Mouse (Mus musculus) urinary bladder, postnatal 25 days (tissue): ENCODE measurements at regions not wholly inside any gene's neighbourhood (a gene's known extent, or its start where the extent isn't known, plus 50 kb on each side); places are given as distances from the start of the nearest gene placed in this dataset.
A peak's percentile ranks its signal among the peaks of the same experiment; 100 is the strongest.

Experiments used
- DNase-seq: peaks from one replicate; pipeline ENCODE4 v3.0.0; 2022; ENCODE audit warnings: low spot score

DNA sequence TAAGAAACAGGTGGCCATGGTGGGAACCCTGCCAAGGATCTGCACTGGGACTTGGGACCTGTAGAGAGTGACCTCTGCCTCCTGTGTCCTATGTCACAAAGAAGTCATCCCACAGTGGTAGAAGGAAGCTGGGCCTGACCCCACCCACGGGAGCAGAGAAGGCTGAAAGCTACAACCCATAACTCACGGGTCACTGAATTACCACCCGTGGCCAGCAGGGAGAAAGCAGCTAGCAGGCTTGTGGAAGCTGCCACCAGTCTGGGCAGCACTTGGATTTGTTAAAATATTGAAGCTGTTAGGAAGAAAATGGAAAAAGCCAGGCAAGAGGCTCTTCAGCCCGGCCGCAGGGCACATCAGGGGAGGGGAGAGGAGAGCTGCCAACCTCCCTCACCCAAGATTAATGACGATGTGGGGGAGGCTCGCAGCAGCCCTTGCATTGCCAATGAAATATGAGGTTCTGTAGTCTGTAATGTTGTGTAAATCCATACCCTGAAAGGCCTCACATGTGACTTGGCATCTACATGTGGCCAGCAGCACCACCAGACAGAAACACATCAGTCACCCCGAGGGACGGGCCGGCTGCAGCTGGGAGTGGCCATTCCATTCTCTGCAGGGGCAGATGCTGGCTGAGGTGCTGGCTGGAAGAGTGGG, 94.5 kb downstream of the Olfm1 start:
- no peak for DNase-seq

DNA sequence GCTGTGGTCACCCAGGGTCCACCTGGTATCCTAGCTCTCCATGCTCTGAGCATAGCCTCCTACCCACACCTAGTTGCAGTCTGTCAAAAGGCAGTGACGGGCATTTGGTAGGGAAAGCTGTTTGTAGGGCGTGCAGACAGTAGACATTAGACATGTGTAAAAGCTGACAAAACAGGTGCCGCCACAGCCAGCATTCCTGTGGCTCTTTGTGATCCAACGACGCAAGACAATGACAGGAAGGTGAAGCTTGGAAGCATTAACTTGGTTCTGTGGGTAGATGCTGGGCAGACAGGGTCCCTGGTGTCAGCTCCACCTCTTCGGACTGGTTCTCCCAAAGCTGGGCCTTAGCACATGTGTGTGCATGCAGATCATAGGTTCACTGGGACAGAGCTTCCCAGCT, 96.5 kb downstream of the Olfm1 start:
- no peak for DNase-seq

DNA sequence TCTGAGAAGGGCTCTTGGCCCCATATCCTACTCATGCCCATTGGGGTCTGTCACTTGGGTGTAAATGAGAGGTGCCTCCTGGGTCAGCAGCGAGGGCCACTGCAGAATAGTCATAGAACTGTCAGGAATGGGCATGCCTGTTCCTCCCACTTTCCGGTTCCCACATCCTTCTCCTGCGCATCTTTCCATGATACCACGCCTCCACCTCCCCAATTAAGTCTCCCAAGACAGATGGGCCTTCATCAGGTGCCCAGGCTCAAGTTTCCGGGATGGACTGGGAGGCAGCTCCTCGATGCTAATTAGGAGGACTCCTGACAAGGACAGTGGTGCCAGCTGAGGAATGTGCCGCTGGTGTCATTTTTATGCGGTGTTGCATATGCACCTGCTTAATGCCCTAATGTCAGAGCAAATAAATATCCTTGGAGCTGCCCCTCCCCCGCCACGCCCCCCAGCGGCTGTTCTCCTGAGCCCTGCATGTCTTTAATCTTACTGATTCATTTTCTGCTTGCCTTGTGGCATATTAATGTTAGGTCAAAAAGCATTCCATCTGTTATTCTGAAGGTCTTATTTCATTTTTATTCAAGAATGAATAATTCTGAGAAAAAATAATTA, 97.2 kb downstream of the Olfm1 start:
- DNase-seq: no peak

GRCm38 (mm10) chr2:28294509-28294908, 101.7 kb downstream of the Olfm1 start:
- no peak for DNase-seq

DNA sequence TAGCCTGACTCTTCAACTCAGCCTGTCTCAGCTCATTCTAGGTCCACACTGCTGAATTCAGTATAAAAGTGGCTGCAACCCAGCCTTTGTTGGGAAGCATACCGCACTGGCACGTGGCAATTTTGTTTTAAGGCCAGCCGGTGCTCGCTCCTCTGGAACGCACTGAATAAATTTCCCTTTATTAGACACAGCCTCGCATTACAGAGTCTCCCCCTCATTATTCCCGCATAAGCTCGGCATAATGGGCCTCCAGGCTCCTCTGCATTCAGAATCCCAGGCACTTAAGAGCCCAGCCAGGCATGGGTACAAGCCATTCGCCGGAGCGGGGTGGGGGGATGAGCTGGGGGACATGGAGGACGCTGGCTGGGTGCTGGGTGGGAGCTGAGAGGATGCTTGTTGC, 103.4 kb downstream of the Olfm1 start:
- DNase-seq: no peak

DNA sequence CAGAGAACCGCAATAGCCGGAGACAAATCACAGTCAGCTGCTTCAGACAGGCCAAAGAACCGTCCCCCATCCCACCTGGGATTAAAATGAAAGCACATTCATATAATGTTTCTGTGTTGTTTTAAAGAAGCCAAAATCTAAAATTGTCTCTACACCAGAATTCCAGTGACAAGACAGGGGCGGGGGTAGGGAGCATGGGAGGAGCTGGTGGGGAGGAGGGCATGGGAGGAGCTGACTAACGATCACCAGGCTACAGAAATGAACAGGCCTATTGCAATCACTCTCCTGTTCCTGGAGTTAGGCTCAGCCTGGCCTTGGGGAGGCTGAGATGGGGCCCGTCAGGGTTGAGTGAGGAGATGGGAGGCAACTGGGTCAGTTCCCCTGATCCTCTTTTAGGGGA, 105.9 kb downstream of the Olfm1 start:
- no peak for DNase-seq

- DNase-seq: no peak
Observed at GRCm38 (mm10) chr2:28299346-28299745, 106.6 kb downstream of the Olfm1 start.

DNA sequence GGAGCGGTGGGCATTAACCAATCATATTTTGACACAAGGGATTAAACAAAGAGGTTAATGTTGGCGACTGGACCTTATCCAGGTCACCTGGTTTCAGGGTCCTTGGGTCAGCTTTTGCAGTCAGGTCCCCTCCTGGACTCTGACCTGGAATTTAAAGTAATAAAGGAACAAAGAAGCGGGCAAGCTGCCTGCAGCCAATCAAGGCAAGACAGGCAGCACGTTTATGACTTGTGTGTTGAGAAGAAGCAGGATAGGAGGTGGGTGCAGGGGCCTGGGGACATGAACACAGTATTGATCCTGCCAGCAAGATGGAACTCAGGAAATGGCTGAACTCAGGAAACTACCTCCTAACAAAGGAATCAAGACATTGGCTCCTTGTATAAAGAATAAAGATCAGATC, 108.5 kb downstream of the Olfm1 start:
- no peak for DNase-seq

- DNase-seq: no peak
Observed at GRCm38 (mm10) chr2:28303936-28304335, 111.1 kb downstream of the Olfm1 start.

GRCm38 (mm10) chr2:28304712-28305111, 111.9 kb downstream of the Olfm1 start:
- DNase-seq: peak; percentile 65

DNA sequence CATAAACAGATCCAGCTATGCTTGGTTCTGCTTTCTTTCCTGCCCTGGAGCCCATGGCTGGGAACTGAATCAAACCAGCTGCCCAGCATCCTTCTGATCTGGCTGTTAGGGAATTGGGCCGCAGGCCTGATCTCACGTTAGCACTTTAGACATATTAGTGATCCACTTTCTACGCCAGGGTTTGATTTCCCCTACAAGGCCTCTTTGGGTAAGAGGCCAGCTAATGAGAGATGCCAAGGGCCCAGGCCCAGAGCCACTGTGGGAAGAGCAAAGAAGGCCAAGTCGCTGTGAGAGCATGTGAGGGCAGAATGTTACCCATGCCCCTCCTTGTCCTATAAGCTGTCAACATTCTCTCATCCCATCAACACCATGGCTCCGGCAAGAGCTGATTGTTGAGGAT, 116.3 kb downstream of the Olfm1 start:
- no peak for DNase-seq

DNA sequence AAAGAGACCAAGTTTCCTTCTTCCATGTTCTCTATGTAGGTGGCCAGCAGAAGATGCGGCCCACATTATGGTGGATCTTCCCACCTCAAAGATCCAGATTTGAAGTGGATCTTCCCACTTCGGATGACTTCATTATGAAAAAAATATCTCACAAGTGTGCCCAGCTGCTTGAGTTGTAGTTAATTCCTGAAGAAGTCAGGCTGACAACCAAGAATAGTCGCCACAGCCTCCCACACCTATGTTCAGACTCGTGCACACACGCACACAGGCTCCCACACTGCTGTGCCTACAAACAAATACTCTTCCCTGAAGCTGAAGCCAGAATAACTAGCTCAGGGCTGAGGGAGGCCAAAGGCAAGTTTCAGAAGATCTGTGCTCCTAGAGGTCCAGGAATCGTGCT, 119.4 kb downstream of the Olfm1 start:
- DNase-seq: no peak

DNA sequence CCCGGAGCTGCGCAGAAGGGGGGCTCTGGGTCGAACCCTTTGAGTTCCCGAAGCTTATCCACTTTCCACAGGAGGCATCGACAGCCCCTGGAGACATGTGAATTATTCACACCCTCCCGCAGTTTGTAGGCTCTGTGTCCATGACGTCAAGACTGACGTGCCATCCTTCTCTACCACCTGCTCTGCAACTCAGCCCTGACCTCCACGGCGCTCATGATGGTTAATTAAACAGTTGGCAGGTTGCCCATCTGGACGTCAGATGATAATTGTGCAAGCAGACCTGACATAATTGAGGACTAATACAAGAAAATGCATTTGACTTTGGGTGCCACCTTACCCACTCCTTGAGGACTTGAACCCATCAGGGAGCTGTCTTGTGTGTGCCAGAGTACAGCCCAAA, 121.1 kb upstream of the Ppp1r26 start:
- DNase-seq: no peak

DNA sequence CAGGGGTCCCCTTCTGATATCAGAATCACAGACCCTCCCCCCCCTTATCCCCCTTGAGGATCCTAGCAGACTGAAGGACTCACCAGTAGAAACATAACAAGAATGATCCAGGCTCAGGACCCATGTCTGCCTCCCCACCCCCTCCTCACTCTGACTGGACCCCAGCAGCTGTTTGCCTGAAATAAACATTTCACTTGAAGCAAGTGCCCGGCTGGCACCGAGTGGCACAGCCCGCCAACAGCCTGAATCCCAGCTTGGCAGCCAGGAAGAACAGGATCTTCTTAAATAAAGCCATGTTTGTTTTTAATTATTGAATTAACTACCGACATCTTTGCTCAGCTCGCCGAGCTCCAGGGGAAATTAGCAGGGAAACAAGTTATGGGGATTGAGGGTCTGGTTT, 120.5 kb upstream of the Ppp1r26 start:
- DNase-seq: no peak

- DNase-seq: no peak
Observed at GRCm38 (mm10) chr2:28326682-28327081, 119.9 kb upstream of the Ppp1r26 start.

- DNase-seq: no peak
Observed at GRCm38 (mm10) chr2:28329130-28329529, 117.5 kb upstream of the Ppp1r26 start.

DNA sequence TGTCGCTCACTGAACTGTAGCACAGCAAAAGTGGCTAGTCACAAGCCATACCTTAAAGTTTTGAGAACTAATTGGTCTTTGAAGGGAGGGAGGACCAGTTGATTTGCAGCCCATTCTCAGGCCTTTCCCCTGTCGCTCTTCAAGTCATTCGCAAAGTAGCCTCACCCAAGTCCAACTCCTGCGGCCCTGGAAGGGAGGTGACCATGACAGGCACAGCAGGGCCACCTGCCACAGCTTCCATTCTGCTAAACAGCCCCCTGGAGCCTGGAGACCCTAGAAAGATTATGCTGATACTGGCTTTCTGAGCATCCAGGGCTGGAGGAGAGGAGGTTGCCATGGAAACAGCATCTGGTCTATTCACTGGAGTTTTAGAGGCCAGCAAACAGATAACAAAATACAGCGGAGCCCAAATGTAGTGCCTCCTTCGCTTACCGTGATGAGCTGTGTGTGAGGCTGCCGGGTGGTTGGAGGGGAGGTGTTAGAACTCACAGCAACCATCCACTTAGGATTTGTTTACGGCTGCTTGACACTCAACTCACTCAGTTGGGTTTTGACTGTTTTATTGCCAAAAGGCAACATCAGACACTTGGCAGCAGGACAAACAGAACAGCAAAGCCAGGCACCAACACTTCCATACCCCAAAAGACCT, 111.3 kb upstream of the Ppp1r26 start:
- DNase-seq: no peak

GRCm38 (mm10) chr2:28335810-28336209, 110.8 kb upstream of the Ppp1r26 start:
- DNase-seq: no peak

- DNase-seq: no peak
Observed at GRCm38 (mm10) chr2:28336349-28337309, 110.0 kb upstream of the Ppp1r26 start.

GRCm38 (mm10) chr2:28337561-28337960, 109.0 kb upstream of the Ppp1r26 start:
- no peak for DNase-seq

GRCm38 (mm10) chr2:28341304-28341703, 105.3 kb upstream of the Ppp1r26 start:
- no peak for DNase-seq

DNA sequence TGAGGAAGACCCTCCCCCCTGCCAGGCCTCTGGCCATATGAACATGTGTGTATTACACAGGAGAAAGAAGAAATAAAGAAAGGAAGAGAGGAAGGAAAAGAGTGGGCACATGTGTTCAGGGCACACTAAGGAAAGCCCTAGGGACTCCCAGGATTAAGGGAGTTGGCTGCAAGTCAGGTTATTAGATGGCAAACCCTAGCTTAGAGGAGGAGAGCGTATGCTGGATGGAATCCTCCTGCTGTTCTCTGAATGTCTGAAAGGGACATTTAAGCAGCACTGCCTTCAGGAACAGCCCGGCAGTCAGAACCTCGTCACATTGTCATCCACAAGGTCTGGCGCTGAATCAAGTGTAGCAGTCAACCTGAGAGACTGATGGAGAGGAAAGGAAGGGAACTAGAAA, 98.1 kb upstream of the Ppp1r26 start:
- no peak for DNase-seq

GRCm38 (mm10) chr2:28349911-28350310, 96.7 kb upstream of the Ppp1r26 start:
- no peak for DNase-seq
